Mouse (Mus musculus) heart, embryonic 15.5 days (tissue): ENCODE measurements around the gene Ahctf1. TPM values are rescaled to one million over a fixed set of nuclear protein-coding genes. Genes with fewer than 3 reads are reported as not detected.
A peak's percentile ranks its signal among the peaks of the same experiment; 100 is the strongest.

ENCODE experiments used
- ATAC-seq: fragments of 200-750 bp; cut with Nextera tagmentation; replicated peaks from 2 replicates; pipeline ENCODE4 v1.8.0; 2017; ENCODE audit warnings: low read depth, moderate TSS enrichment; ENCODE audit not compliant: insufficient number of reproducible peaks, insufficient read depth, low FRiP score
- H3K27ac ChIP-seq: fragments of 300-500 bp; sonication (generic); 2 replicates; pipeline ENCODE4 v1.5.1; 2015; ENCODE audit warnings: mild to moderate bottlenecking, inconsistent platforms
- H3K27me3 ChIP-seq: fragments of 300-500 bp; sonication (generic); 2 replicates; pipeline ENCODE4 v1.6.1; 2015; ENCODE audit warnings: inconsistent platforms
- H3K36me3 ChIP-seq: fragments of 300-500 bp; sonication (generic); 2 replicates; pipeline ENCODE4 v1.6.1; 2015; ENCODE audit warnings: mild to moderate bottlenecking, inconsistent platforms
- H3K4me1 ChIP-seq: fragments of 300-500 bp; sonication (generic); replicated peaks from 2 replicates; pipeline ENCODE4 v1.6.1; 2015; ENCODE audit warnings: inconsistent platforms
- H3K4me2 ChIP-seq: fragments of 300-500 bp; sonication (generic); 2 replicates; pipeline ENCODE4 v1.6.1; 2015; ENCODE audit warnings: inconsistent platforms, mild to moderate bottlenecking, moderate library complexity
- H3K4me3 ChIP-seq: fragments of 300-500 bp; sonication (generic); 2 replicates; pipeline ENCODE4 v1.5.1; 2015; ENCODE audit warnings: mild to moderate bottlenecking, inconsistent platforms
- H3K9ac ChIP-seq: fragments of 300-500 bp; sonication (generic); 2 replicates; pipeline ENCODE4 v1.6.1; 2015; ENCODE audit warnings: mild to moderate bottlenecking, inconsistent platforms
- H3K9me3 ChIP-seq: fragments of 300-500 bp; sonication (generic); replicated peaks from 2 replicates; pipeline ENCODE4 v1.6.1; 2016; ENCODE audit warnings: inconsistent platforms
- WGBS: fragments of 180-500 bp; shearing (Covaris S2); methylation state at CpG from one replicate; pipeline ENCODE4 v1.1.7; 2015; ENCODE audit warnings: mixed read lengths; 5-methylcytosine and 5-hydroxymethylcytosine counted together
- polyA plus RNA-seq: library from polyadenylated mRNA; unstranded; fragments of >200 nt; fragmentation: Nextera tagmentation; extraction: Ambion mirVana; gene quantifications from 2 replicates; pipeline ENCODE4 v1.2.1, GENCODE M21; 2015

Ahctf1 gene
- 12.2 and 17.2 TPM in 2 replicates for polyA plus RNA-seq

- H3K9ac ChIP-seq: peak within 1 kb of the TSS; percentile 92
- peak; percentile 98 for ATAC-seq
- H3K4me3 ChIP-seq: peak within 1 kb of the TSS; percentile 81
- H3K4me2 ChIP-seq: peak within 1 kb of the TSS; percentile 73
- peak within 1 kb of the TSS; percentile 98 for H3K27ac ChIP-seq
- peaks cover 18% of the 10 kb centered on the region for H3K4me1 ChIP-seq
- H3K27me3 ChIP-seq: no peaks in the 10 kb centered on the region
- H3K9me3 ChIP-seq: no peaks in the 10 kb centered on the region
- peaks cover 5% of the 10 kb centered on the region for H3K36me3 ChIP-seq
- under 1% methylated on average over 55 of the region's 56 CpGs for WGBS
These were observed at the start of gene Ahctf1 for GRCm38 (mm10) chr1:179803513-179804139. Gene Ahctf1, minus strand, starts transcription at chr1:179803680.

GRCm38 (mm10) chr1:179847759-179848389 is 44.4 kb upstream of the Ahctf1 start:
- WGBS: 1% methylated on average over 20 of the region's 20 CpGs

GRCm38 (mm10) chr1:179847173-179847572 is 43.7 kb upstream of the Ahctf1 start:
- ATAC-seq: no peak
- peak overlapping the region; percentile 53; the same call in 1 of the 2 replicates for H3K4me3 ChIP-seq
- H3K27ac ChIP-seq: no peak overlapping the region
- peak overlapping the region; percentile 71 for H3K4me2 ChIP-seq
- 44% methylated on average over 7 of the region's 7 CpGs for WGBS
- peaks cover 14% of the 10 kb centered on the region for H3K4me1 ChIP-seq
- H3K36me3 ChIP-seq: no peaks in the 10 kb centered on the region
- H3K9ac ChIP-seq: no peak overlapping the region
- no peaks in the 10 kb centered on the region for H3K9me3 ChIP-seq
- H3K27me3 ChIP-seq: 0 out of 2 replicates have a peak, but pooled peaks cover 3% of the 10 kb centered on the region

More at GRCm38 (mm10) chr1:179847759-179848389, 44.4 kb upstream of the Ahctf1 start:
- 0 out of 2 replicates have a peak, but pooled peaks cover 3% of the 10 kb centered on the region for H3K27me3 ChIP-seq
- no peaks in the 10 kb centered on the region for H3K9me3 ChIP-seq
- H3K4me2 ChIP-seq: peak overlapping the region; percentile 71
- peaks cover 14% of the 10 kb centered on the region for H3K4me1 ChIP-seq
- ATAC-seq: peak; percentile 61
- H3K36me3 ChIP-seq: no peaks in the 10 kb centered on the region
- H3K9ac ChIP-seq: peak overlapping the region; percentile 58
- H3K4me3 ChIP-seq: peak overlapping the region; percentile 53
- H3K27ac ChIP-seq: peak overlapping the region; percentile 60

- Histone ChIP-seq H3K27me3 (0 out of 2 replicates have a peak, but pooled peaks cover 3% of the 10 kb centered on the region), H3K9me3 (no peaks in the 10 kb centered on the region), H3K9ac (no peak overlapping the region), H3K4me1 (peaks cover 14% of the 10 kb centered on the region), H3K4me3 (no peak overlapping the region), H3K4me2 (no peak overlapping the region), H3K36me3 (no peaks in the 10 kb centered on the region), H3K27ac (no peak overlapping the region)
- ATAC-seq: no peak
- whole genome bisulfite sequencing: 82% methylated on average over 16 of the region's 16 CpGs
These were observed 42.5 kb upstream of the Ahctf1 start for GRCm38 (mm10) chr1:179845832-179846499.

GRCm38 (mm10) chr1:179844894-179845293 is 41.4 kb upstream of the Ahctf1 start:
- Histone ChIP-seq H3K36me3 (no peaks in the 10 kb centered on the region), H3K4me2 (no peak overlapping the region), H3K9me3 (no peaks in the 10 kb centered on the region), H3K4me1 (peaks cover 14% of the 10 kb centered on the region), H3K9ac (no peak overlapping the region), H3K27me3 (0 out of 2 replicates have a peak, but pooled peaks cover 3% of the 10 kb centered on the region), H3K27ac (no peak overlapping the region), H3K4me3 (no peak overlapping the region)
- WGBS: 17% methylated on average over 5 of the region's 5 CpGs
- ATAC-seq: peak; percentile 45; the same call in 1 of the 2 replicates

- Histone ChIP-seq H3K4me3 (no peak overlapping the region), H3K27ac (no peak overlapping the region), H3K4me2 (no peak overlapping the region), H3K9me3 (no peaks in the 10 kb centered on the region), H3K27me3 (0 out of 2 replicates have a peak, but pooled peaks cover 2% of the 10 kb centered on the region), H3K4me1 (peaks cover 14% of the 10 kb centered on the region), H3K36me3 (no peaks in the 10 kb centered on the region), H3K9ac (no peak overlapping the region)
- WGBS: 9% methylated on average over 3 of the region's 3 CpGs
- ATAC-seq: no peak
These were observed 40.5 kb upstream of the Ahctf1 start for GRCm38 (mm10) chr1:179843981-179844380.

GRCm38 (mm10) chr1:179842568-179842967 is 39.1 kb upstream of the Ahctf1 start:
- ATAC-seq: no peak
- 68% methylated on average over 7 of the region's 7 CpGs for WGBS

GRCm38 (mm10) chr1:179836426-179837404 is 33.2 kb upstream of the Ahctf1 start:
- 85% methylated on average over 7 of the region's 7 CpGs for WGBS
- Histone ChIP-seq H3K27ac (no peak overlapping the region), H3K4me2 (no peak overlapping the region), H3K4me3 (no peak overlapping the region), H3K27me3 (no peaks in the 10 kb centered on the region), H3K4me1 (no peaks in the 10 kb centered on the region), H3K9ac (no peak overlapping the region), H3K9me3 (0 out of 2 replicates have a peak, but pooled peaks cover 3% of the 10 kb centered on the region), H3K36me3 (no peaks in the 10 kb centered on the region)
- ATAC-seq: no peak

More at GRCm38 (mm10) chr1:179842568-179842967, 39.1 kb upstream of the Ahctf1 start:
- no peaks in the 10 kb centered on the region for H3K9me3 ChIP-seq
- H3K9ac ChIP-seq: no peak overlapping the region
- H3K36me3 ChIP-seq: no peaks in the 10 kb centered on the region
- no peak overlapping the region for H3K4me3 ChIP-seq
- H3K27me3 ChIP-seq: no peaks in the 10 kb centered on the region
- H3K27ac ChIP-seq: no peak overlapping the region
- H3K4me2 ChIP-seq: no peak overlapping the region
- peaks cover 14% of the 10 kb centered on the region for H3K4me1 ChIP-seq

- Histone ChIP-seq H3K27me3 (no peaks in the 10 kb centered on the region), H3K9me3 (0 out of 2 replicates have a peak, but pooled peaks cover 3% of the 10 kb centered on the region), H3K36me3 (no peaks in the 10 kb centered on the region), H3K27ac (no peak overlapping the region), H3K4me2 (no peak overlapping the region), H3K9ac (no peak overlapping the region), H3K4me1 (no peaks in the 10 kb centered on the region), H3K4me3 (no peak overlapping the region)
- 80% methylated on average over 1 of the region's 1 CpGs for WGBS
- no peak for ATAC-seq
These were observed 32.4 kb upstream of the Ahctf1 start for GRCm38 (mm10) chr1:179835753-179836425.

GRCm38 (mm10) chr1:179833596-179833995 is 30.1 kb upstream of the Ahctf1 start:
- Histone ChIP-seq H3K4me2 (no peak overlapping the region), H3K9me3 (0 out of 2 replicates have a peak, but pooled peaks cover 3% of the 10 kb centered on the region), H3K27me3 (no peaks in the 10 kb centered on the region), H3K36me3 (no peaks in the 10 kb centered on the region), H3K4me1 (no peaks in the 10 kb centered on the region), H3K27ac (no peak overlapping the region), H3K4me3 (no peak overlapping the region), H3K9ac (no peak overlapping the region)
- no peak for ATAC-seq
- WGBS: 75% methylated on average over 1 of the region's 1 CpGs
